Mouse (Mus musculus) MEL (cell line): ENCODE data around the gene Ptpre. TPM values are rescaled to one million over a fixed set of nuclear protein-coding genes. Genes with fewer than 3 reads are reported as not detected.

Experiments
- DNase-seq: peaks from one replicate; pipeline ENCODE4 v3.0.0; 2011; ENCODE audit warnings: low read depth, low spot score
- H3K27ac ChIP-seq: 2 replicates; pipeline ENCODE4 v1.5.1; 2012; ENCODE audit warnings: low read depth, mild to moderate bottlenecking, control low read depth, low read length, moderate library complexity; ENCODE audit not compliant: control insufficient read depth
- H3K27me3 ChIP-seq, 2 experiments: fragments of 150-350 bp in 1 of 2; sonication (generic) in 1 of 2; 2 replicates each; pipeline ENCODE4 v1.6.1; 2012; ENCODE audit warnings: low read length in 2 of 2, mild to moderate bottlenecking in 2 of 2, improper control_type of control experiment in 1 of 2, moderate library complexity in 1 of 2; ENCODE audit not compliant: insufficient read depth in 2 of 2, control insufficient read depth in 1 of 2
- H3K36me3 ChIP-seq, 2 experiments: 2 replicates each; pipeline ENCODE4 v1.6.1; 2012 to 2014; ENCODE audit warnings: low read length in 2 of 2, improper control_type of control experiment in 1 of 2, inconsistent platforms in 1 of 2, mild to moderate bottlenecking in 1 of 2; ENCODE audit not compliant: insufficient read depth in 2 of 2, control insufficient read depth in 1 of 2
- H3K4me1 ChIP-seq, 2 experiments: fragments of 150-350 bp in 1 of 2; sonication (generic) in 1 of 2; 2 replicates each; pipeline ENCODE4 v1.6.1; 2012; ENCODE audit warnings: low read length in 2 of 2, improper control_type of control experiment in 1 of 2, mild to moderate bottlenecking in 1 of 2; ENCODE audit not compliant: insufficient read depth in 2 of 2, control insufficient read depth in 1 of 2
- H3K4me3 ChIP-seq, 2 experiments: fragments of 150-350 bp in 1 of 2; sonication (generic) in 1 of 2; 2 replicates each; pipeline ENCODE4 v1.5.1; 2012; ENCODE audit warnings: low read depth in 2 of 2, low read length in 2 of 2, mild to moderate bottlenecking in 2 of 2, moderate library complexity in 2 of 2, control low read depth in 1 of 2, improper control_type of control experiment in 1 of 2; ENCODE audit not compliant: control insufficient read depth in 1 of 2, insufficient read depth in 1 of 2
- H3K79me2 ChIP-seq: 2 replicates; pipeline ENCODE4 v1.6.1; 2012; ENCODE audit warnings: mild to moderate bottlenecking, low read length, moderate library complexity; ENCODE audit not compliant: control insufficient read depth, poor library complexity, insufficient read depth
- H3K9ac ChIP-seq: 2 replicates; pipeline ENCODE4 v1.6.1; 2012; ENCODE audit warnings: low read depth, mild to moderate bottlenecking, control low read depth, low read length, moderate library complexity; ENCODE audit not compliant: control insufficient read depth, poor library complexity, severe bottlenecking
- H3K9me3 ChIP-seq: fragments of 150-350 bp; sonication (generic); replicated peaks from 2 replicates; pipeline ENCODE4 v1.6.1; 2012; ENCODE audit warnings: mild to moderate bottlenecking, low read length, improper control_type of control experiment, moderate library complexity; ENCODE audit not compliant: insufficient read depth
- CHD2 ChIP-seq: IDR thresholded peaks from 2 replicates; pipeline ENCODE4 v1.6.1; 2011; ENCODE audit warnings: low read length, improper control_type of control experiment
- GATA1 ChIP-seq: IDR thresholded peaks from 2 replicates; pipeline ENCODE4 v1.6.1; 2011; ENCODE audit warnings: low read depth, low read length, improper control_type of control experiment
- JUND ChIP-seq: IDR thresholded peaks from 2 replicates; pipeline ENCODE4 v1.6.1; 2011; ENCODE audit warnings: low read depth, mild to moderate bottlenecking, improper control_type of control experiment, low read length
- KAT2A ChIP-seq: conservative IDR thresholded peaks from 2 replicates; pipeline ENCODE4 v1.6.1; 2012; ENCODE audit warnings: low read depth, low read length, improper control_type of control experiment, inconsistent platforms
- MAFK ChIP-seq: IDR thresholded peaks from 2 replicates; pipeline ENCODE4 v1.6.1; 2011; ENCODE audit warnings: low read depth, mild to moderate bottlenecking, low read length, improper control_type of control experiment, borderline replicate concordance
- MAX ChIP-seq: IDR thresholded peaks from 2 replicates; pipeline ENCODE4 v1.6.1; 2011; ENCODE audit warnings: low read length, improper control_type of control experiment
- MAZ ChIP-seq: IDR thresholded peaks from 2 replicates; pipeline ENCODE4 v1.6.1; 2012; ENCODE audit warnings: low read depth, mild to moderate bottlenecking, inconsistent platforms, low read length, improper control_type of control experiment
- MEF2A ChIP-seq: IDR thresholded peaks from 2 replicates; pipeline ENCODE4 v1.6.1; 2014; ENCODE audit warnings: low read depth, mild to moderate bottlenecking, inconsistent platforms, low read length, improper control_type of control experiment; ENCODE audit not compliant: poor library complexity, insufficient replicate concordance, severe bottlenecking; ENCODE audit errors: extremely low read depth
- MYB ChIP-seq: IDR thresholded peaks from 2 replicates; pipeline ENCODE4 v1.6.1; 2011; ENCODE audit warnings: mild to moderate bottlenecking, low read depth, low read length, improper control_type of control experiment
- MYC ChIP-seq: IDR thresholded peaks from 2 replicates; pipeline ENCODE4 v1.6.1; 2011; ENCODE audit warnings: low read depth, mild to moderate bottlenecking, low read length, improper control_type of control experiment, moderate library complexity
- NRF1 ChIP-seq: IDR thresholded peaks from 2 replicates; pipeline ENCODE4 v1.6.1; 2014; ENCODE audit warnings: low read depth, mild to moderate bottlenecking, inconsistent platforms, low read length, improper control_type of control experiment, moderate library complexity; ENCODE audit not compliant: poor library complexity, insufficient read depth, severe bottlenecking
- POLR2A ChIP-seq, 2 experiments: IDR thresholded peaks; 2 replicates each; pipeline ENCODE4 v1.6.1; 2011 to 2012; ENCODE audit warnings: low read length in 2 of 2, mild to moderate bottlenecking in 2 of 2, control low read depth in 1 of 2, improper control_type of control experiment in 1 of 2, low read depth in 1 of 2, moderate library complexity in 1 of 2; ENCODE audit not compliant: control insufficient read depth in 1 of 2, insufficient read depth in 1 of 2, poor library complexity in 1 of 2
- POLR2AphosphoS5 ChIP-seq: IDR thresholded peaks from 2 replicates; pipeline ENCODE4 v1.6.1; 2012; ENCODE audit warnings: low read depth, borderline replicate concordance, mild to moderate bottlenecking, inconsistent platforms, low read length, moderate library complexity, mixed read lengths
- SIN3A ChIP-seq: IDR thresholded peaks from 2 replicates; pipeline ENCODE4 v1.6.1; 2012; ENCODE audit warnings: low read length, improper control_type of control experiment, inconsistent platforms
- SMC3 ChIP-seq: IDR thresholded peaks from 2 replicates; pipeline ENCODE4 v1.6.1; 2011; ENCODE audit warnings: low read depth, low read length, improper control_type of control experiment
- TBP ChIP-seq: IDR thresholded peaks from 2 replicates; pipeline ENCODE4 v1.8.0; 2011; ENCODE audit warnings: low read depth, low read length, improper control_type of control experiment
- TCF12 ChIP-seq: IDR thresholded peaks from 2 replicates; pipeline ENCODE4 v1.6.1; 2014; ENCODE audit warnings: low read depth, mild to moderate bottlenecking, inconsistent platforms, low read length, improper control_type of control experiment, moderate library complexity
- UBTF ChIP-seq: IDR thresholded peaks from 2 replicates; pipeline ENCODE4 v1.6.1; 2012; ENCODE audit warnings: low read depth, mild to moderate bottlenecking, inconsistent platforms, low read length, improper control_type of control experiment, moderate library complexity, borderline replicate concordance; ENCODE audit not compliant: insufficient read depth
- USF1 ChIP-seq: IDR thresholded peaks from 2 replicates; pipeline ENCODE4 v1.6.1; 2014; ENCODE audit warnings: low read depth, mild to moderate bottlenecking, inconsistent platforms, low read length, improper control_type of control experiment, moderate library complexity
- ZNF384 ChIP-seq: IDR thresholded peaks from 2 replicates; pipeline ENCODE4 v1.6.1; 2012; ENCODE audit warnings: low read depth, mild to moderate bottlenecking, inconsistent platforms, low read length, improper control_type of control experiment
- polyA plus RNA-seq, 2 experiments: library from polyadenylated mRNA; stranded (reverse) in 1 of 2; unstranded in 1 of 2; fragments of >175 nt in 1 of 2; fragments of >200 nt in 1 of 2; gene quantifications; 2 replicates each; pipeline versions ENCODE4 v1.2.1 to v1.2.4; 2012; ENCODE audit warnings: low replicate concordance in 2 of 2, low read depth in 1 of 2; ENCODE audit not compliant: insufficient read length in 2 of 2, insufficient read depth in 1 of 2, missing spikeins in 1 of 2
- total RNA-seq: library from RNA; depleted of rRNA; stranded (reverse); fragments of 300-350 nt; gene quantifications from 2 replicates; pipeline ENCODE4 v1.2.3, GENCODE M21; 2012

The Ptpre gene
- total and polyA plus RNA-seq, 3 experiments = 4.9 to 12.9 TPM; not detected in 1

DNA sequence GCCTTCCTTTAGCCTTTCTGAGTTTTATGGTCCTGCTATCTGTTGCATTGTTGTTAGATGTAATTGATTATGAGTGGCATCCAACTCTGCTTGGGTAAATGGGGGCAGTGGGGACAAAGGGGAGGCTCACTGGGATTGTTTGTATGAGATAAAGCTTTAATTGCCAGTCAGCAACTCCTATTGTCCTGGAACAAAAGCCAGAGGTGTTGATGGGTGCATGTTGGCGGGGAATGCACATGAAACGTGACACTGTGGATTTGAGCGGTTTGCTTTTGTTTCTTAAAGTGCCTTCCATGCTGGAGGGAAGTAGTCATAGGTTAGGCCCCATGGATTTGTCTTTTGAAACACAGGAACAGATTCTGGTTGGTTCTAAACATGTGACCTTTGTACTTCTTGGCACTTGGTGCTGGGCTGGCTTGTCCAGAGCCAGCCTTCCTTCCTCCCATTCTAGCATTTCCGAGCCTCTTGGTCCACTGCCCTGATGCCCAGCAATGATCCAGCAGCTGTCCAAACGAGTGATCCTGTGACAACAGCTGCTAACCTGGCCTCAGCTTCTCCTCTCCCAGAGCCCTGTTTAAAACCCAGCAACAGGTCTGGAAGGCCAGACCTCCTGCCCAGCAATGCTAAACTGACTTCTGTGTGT, 65.7 kb downstream of the Ptpre start:
- TF ChIP-seq TBP (no peak), MYC (no peak), MAX (no peak), CHD2 (no peak), POLR2A (IDR thresholded peaks at IDR 0.05; ENCODE audit: control insufficient read depth in 1 of 2, insufficient read depth in 1 of 2, low read depth in 1 of 2, low read length in 2 of 2, poor library complexity in 1 of 2) (no peak), NRF1 (no peak), SMC3 (no peak), MEF2A (no peak), TCF12 (no peak), SIN3A (no peak), POLR2AphosphoS5 (no peak), MAZ (no peak), GATA1 (no peak), MYB (no peak), ZNF384 (no peak), KAT2A (no peak), USF1 (no peak), UBTF (no peak), JUND (no peak), MAFK (no peak)
- TF ChIP-seq, all 39 proteins: peak for 0
- peaks cover 0 to 58% of the 10 kb centered on the region in 2 experiments; a peak in 2 of 4 replicates for H3K36me3 ChIP-seq

More for the DNA sequence above, 65.7 kb downstream of the Ptpre start:
- Histone ChIP-seq H3K27me3 (no peaks in the 10 kb centered on the region), H3K4me1 (peaks cover 28 to 56% of the 10 kb centered on the region in 2 experiments), H3K4me3 (no peak overlapping the region), H3K27ac (no peak overlapping the region), H3K9me3 (no peaks in the 10 kb centered on the region), H3K79me2 (peaks cover 5% of the 10 kb centered on the region), H3K9ac (no peak overlapping the region)
- DNase-seq = no peak
